Mouse (Mus musculus) midbrain, embryonic 16.5 days (tissue): Measurements from ENCODE around the gene Aven. TPM values are rescaled to one million over a fixed set of nuclear protein-coding genes. Genes with fewer than 3 reads are reported as not detected.

Experiments used
- ATAC-seq: fragments of 200-750 bp; cut with Nextera tagmentation; 2 replicates; pipeline ENCODE4 v1.8.0; 2017; ENCODE audit warnings: moderate TSS enrichment
- H3K27ac ChIP-seq: fragments of 300-500 bp; sonication (generic); 2 replicates; pipeline ENCODE4 v1.5.1; 2014; ENCODE audit warnings: mild to moderate bottlenecking, low read length, mixed read lengths
- H3K27me3 ChIP-seq: fragments of 300-500 bp; sonication (generic); 2 replicates; pipeline ENCODE4 v1.6.1; 2014; ENCODE audit warnings: low read depth, low read length, mixed read lengths; ENCODE audit not compliant: control insufficient read depth, insufficient read depth
- H3K36me3 ChIP-seq: fragments of 300-500 bp; sonication (generic); 2 replicates; pipeline ENCODE4 v1.6.1; 2014; ENCODE audit warnings: mild to moderate bottlenecking, low read length, moderate library complexity, mixed read lengths; ENCODE audit not compliant: control insufficient read depth, insufficient read depth
- H3K4me1 ChIP-seq: fragments of 300-500 bp; sonication (generic); 2 replicates; pipeline ENCODE4 v1.6.1; 2014; ENCODE audit warnings: mild to moderate bottlenecking, low read length, mixed read lengths; ENCODE audit not compliant: control insufficient read depth, insufficient read depth
- H3K4me2 ChIP-seq: fragments of 300-500 bp; sonication (generic); 2 replicates; pipeline ENCODE4 v1.6.1; 2014; ENCODE audit warnings: mild to moderate bottlenecking, low read length, mixed read lengths
- H3K4me3 ChIP-seq: fragments of 300-500 bp; sonication (generic); 2 replicates; pipeline ENCODE4 v1.5.1; 2014; ENCODE audit warnings: low read depth, mild to moderate bottlenecking, low read length, moderate library complexity, mixed read lengths
- H3K9ac ChIP-seq: fragments of 300-500 bp; sonication (generic); 2 replicates; pipeline ENCODE4 v1.6.1; 2014; ENCODE audit warnings: low read depth, low read length, mixed read lengths
- H3K9me3 ChIP-seq: fragments of 300-500 bp; sonication (generic); replicated peaks from 2 replicates; pipeline ENCODE4 v1.6.1; 2014; ENCODE audit warnings: mild to moderate bottlenecking, low read length, mixed read lengths; ENCODE audit not compliant: control insufficient read depth, poor library complexity, severe bottlenecking
- WGBS: fragments of 180-500 bp; shearing (Covaris S2); extraction: QIAGEN DNeasy Blood & Tissue Kit; methylation state at CpG from one replicate; pipeline ENCODE4 v1.1.7; 2014; 5-methylcytosine and 5-hydroxymethylcytosine counted together
- polyA plus RNA-seq: library from polyadenylated mRNA; unstranded; fragments of >200 nt; fragmentation: Nextera tagmentation; extraction: Ambion mirVana; gene quantifications from 2 replicates; pipeline ENCODE4 v1.2.1, GENCODE M21; 2015

The Aven gene
- polyA plus RNA-seq, 1 experiment from 2014 or later = 2.6 TPM

DNA sequence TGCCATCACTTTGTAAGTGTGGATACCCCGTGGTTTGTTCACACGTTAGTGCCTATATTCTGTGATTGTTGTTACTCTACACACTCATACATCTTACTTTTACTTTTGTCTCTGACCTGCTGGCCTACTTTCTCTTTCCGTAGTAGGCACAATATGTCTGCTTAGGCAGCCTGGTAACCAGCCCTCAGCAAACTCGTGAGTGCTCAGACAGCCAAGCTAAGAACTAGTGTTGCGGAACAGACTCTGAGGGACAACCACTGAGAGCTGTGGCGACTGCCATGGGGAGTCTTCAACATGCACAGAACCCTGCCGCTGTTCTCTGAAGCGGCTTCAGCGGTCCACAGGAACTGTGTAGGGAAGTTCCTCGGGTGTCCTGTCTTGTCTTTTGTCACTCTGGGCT, 107.5 kb downstream of the Aven start:
- WGBS = 46% methylated on average over 10 of the region's 10 CpGs
- Histone ChIP-seq H3K9me3 (no peaks in the 10 kb centered on the region), H3K27ac (no peak overlapping the region), H3K36me3 (no peaks in the 10 kb centered on the region), H3K4me1 (no peaks in the 10 kb centered on the region), H3K4me3 (no peak overlapping the region), H3K27me3 (no peaks in the 10 kb centered on the region), H3K4me2 (no peak overlapping the region), H3K9ac (no peak overlapping the region)
- 0 out of 2 replicates have a peak, but pooled peaks have one; percentile 36 for ATAC-seq

DNA sequence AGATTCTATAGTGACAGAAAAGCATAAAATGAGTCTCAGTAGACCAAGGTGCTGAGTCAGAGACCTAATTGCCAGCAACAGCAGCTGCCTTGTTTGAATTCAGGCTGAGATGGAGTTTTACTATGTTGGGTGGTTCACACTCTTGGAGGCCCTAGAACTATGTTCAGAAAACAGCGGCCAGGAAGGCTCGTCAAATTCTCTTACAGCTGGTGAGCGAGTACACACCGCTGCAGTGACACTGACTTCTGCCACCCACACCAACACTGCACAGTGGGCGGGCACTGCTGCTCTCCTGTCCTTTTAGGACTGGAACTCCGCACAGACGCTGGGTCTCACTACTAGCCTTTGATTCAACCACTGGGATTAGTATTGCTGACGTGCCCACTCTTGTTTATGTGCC, 109.7 kb downstream of the Aven start:
- Histone ChIP-seq H3K27ac (no peak overlapping the region), H3K4me1 (no peaks in the 10 kb centered on the region), H3K4me3 (no peak overlapping the region), H3K36me3 (no peaks in the 10 kb centered on the region), H3K9me3 (no peaks in the 10 kb centered on the region), H3K27me3 (no peaks in the 10 kb centered on the region), H3K4me2 (no peak overlapping the region), H3K9ac (no peak overlapping the region)
- ATAC-seq = no peak
- 66% methylated on average over 8 of the region's 8 CpGs for WGBS

DNA sequence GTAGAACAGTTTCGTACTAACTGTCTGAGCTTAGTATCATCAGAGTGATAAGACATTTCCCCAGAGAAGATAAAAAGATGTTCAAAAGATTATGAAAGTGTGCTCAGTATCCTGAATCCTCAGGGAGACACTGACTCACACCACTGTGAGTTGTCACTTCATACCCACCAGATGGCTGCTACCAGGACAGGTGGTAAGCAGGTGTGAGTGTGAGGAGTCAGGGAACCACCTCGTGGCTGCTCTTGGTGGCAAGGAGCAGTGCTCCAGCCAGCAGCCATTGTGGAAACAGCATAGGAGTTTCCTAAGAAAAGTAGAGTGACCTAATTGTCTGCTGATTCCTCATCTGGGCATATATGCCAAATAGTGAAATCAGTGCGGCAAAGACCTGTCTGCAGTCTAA, 113.8 kb downstream of the Aven start:
- H3K36me3 ChIP-seq = no peaks in the 10 kb centered on the region
- ATAC-seq = no peak
- no peak overlapping the region for H3K4me3 ChIP-seq
- no peaks in the 10 kb centered on the region for H3K9me3 ChIP-seq
- H3K27me3 ChIP-seq = no peaks in the 10 kb centered on the region
- no peaks in the 10 kb centered on the region for H3K4me1 ChIP-seq
- 88% methylated on average over 3 of the region's 3 CpGs for WGBS
- H3K4me2 ChIP-seq = no peak overlapping the region
- H3K9ac ChIP-seq = no peak overlapping the region
- no peak overlapping the region for H3K27ac ChIP-seq

DNA sequence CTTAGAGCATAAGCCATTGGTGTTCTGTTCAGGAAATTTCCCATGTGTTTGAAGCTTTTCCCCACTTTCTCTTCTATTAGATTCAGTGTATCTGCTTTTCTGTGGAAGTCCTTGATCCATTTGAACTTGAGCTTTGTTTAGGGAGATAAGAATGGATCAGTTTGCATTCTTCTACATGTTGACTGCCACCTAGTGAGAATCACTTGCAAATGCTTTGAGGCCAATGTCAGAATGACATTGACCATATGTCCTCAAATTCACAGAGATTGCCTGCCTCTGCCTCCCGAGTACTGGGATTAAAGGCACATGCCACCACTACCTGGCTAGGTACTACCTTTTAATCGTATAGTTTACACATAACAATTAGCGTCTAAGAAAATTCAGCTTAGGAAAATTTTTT, 119.9 kb downstream of the Aven start:
- no peak overlapping the region for H3K27ac ChIP-seq
- ATAC-seq = no peak
- 84% methylated on average over 3 of the region's 3 CpGs for WGBS
- no peak overlapping the region for H3K4me2 ChIP-seq
- no peaks in the 10 kb centered on the region for H3K9me3 ChIP-seq
- H3K27me3 ChIP-seq = no peaks in the 10 kb centered on the region
- no peaks in the 10 kb centered on the region for H3K4me1 ChIP-seq
- no peak overlapping the region for H3K4me3 ChIP-seq
- no peak overlapping the region for H3K9ac ChIP-seq
- no peaks in the 10 kb centered on the region for H3K36me3 ChIP-seq

DNA sequence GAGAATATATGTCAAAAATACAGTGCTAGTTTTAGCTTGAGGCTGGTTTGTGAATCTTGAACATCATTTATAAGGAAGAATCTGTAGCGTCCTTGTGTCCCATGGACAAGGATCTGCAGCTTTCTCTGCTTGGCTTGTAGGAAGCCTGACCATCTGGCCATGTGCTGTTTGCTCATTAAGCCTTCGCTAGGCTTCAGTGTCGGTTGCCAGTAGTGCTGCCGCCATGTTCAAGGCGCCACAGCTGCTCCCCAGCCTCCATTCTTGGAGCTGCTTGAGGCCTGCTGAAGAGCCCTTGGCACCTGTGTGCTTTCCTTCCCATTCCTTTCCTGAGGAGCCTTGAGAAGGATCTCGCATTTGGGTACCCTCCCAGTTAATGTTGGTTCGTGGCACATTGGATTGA, 121.6 kb downstream of the Aven start:
- H3K27ac ChIP-seq = no peak overlapping the region
- no peaks in the 10 kb centered on the region for H3K27me3 ChIP-seq
- no peak for ATAC-seq
- no peaks in the 10 kb centered on the region for H3K4me1 ChIP-seq
- H3K4me3 ChIP-seq = no peak overlapping the region
- no peaks in the 10 kb centered on the region for H3K36me3 ChIP-seq
- H3K9ac ChIP-seq = no peak overlapping the region
- no peak overlapping the region for H3K4me2 ChIP-seq
- WGBS = 90% methylated on average over 7 of the region's 7 CpGs
- H3K9me3 ChIP-seq = no peaks in the 10 kb centered on the region

DNA sequence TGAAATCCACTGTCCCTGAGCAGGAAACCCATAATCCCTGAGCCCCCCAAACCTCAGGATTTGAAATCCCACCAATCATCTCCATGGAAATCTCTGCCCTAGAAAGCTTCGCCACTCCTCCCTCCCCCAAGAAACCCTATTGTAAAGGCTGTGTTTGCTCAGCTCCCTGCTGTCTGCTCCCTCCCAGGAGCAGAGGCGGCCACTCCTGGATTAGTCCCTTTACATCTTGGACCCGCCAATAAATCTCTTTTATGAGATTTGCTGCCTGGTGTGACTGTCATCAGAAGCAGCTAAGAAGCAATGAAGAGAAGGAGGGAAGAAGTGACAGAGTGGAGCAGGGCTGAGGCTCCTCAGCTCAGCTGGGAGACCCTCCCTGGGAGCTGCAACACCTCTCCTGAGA, 124.4 kb downstream of the Aven start:
- H3K27me3 ChIP-seq = no peaks in the 10 kb centered on the region
- no peak overlapping the region for H3K4me3 ChIP-seq
- no peak overlapping the region for H3K27ac ChIP-seq
- no peak overlapping the region for H3K4me2 ChIP-seq
- H3K9me3 ChIP-seq = no peaks in the 10 kb centered on the region
- no peaks in the 10 kb centered on the region for H3K4me1 ChIP-seq
- no peak for ATAC-seq
- H3K36me3 ChIP-seq = no peaks in the 10 kb centered on the region
- 13% methylated on average over 3 of the region's 3 CpGs for WGBS
- no peak overlapping the region for H3K9ac ChIP-seq

DNA sequence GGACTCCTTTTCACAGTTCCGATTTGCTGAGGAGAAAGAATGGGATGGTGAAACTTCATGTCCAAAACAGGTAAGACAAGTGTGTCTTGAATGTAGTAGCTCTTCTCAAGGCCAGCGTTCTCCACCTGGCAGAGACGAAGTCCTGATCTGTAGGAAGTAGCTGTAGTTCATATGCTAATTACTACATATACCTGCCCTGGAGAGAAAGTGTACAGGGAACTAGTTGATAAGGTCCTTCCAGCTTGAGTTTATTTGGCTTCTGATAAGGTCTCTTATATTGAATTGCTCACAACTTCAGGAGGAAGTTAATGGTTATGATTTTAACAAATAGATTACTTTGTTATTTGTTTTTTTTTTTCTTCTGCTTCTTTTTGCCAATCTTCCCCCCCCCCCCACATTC, 132.4 kb downstream of the Aven start:
- H3K36me3 ChIP-seq = no peaks in the 10 kb centered on the region
- no peaks in the 10 kb centered on the region for H3K27me3 ChIP-seq
- no peak overlapping the region for H3K27ac ChIP-seq
- no peaks in the 10 kb centered on the region for H3K4me1 ChIP-seq
- no peak for ATAC-seq
- WGBS = 89% methylated on average over 3 of the region's 3 CpGs
- H3K4me2 ChIP-seq = no peak overlapping the region
- no peaks in the 10 kb centered on the region for H3K9me3 ChIP-seq
- no peak overlapping the region for H3K9ac ChIP-seq
- no peak overlapping the region for H3K4me3 ChIP-seq

DNA sequence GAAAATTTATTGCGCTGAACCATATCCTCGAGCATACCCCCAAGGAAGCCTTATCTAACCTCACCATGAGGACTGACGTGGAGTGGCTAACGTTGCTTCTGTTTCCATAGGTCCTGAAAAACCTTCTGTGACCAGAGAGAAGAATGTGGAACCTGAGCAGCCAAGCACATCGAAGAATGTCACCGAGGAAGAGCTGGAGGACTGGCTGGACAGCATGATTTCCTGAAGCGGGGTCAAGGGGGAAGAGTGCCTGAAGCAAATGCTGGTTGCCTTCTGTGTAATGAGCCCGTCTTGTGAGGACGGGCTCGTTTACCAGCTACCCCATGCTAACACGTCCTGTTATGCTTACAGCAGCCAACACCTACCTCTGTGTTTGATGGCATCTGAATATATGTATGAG, 137.9 kb downstream of the Aven start:
- Histone ChIP-seq H3K36me3 (no peaks in the 10 kb centered on the region), H3K9me3 (no peaks in the 10 kb centered on the region), H3K4me2 (no peak overlapping the region), H3K9ac (no peak overlapping the region), H3K27me3 (no peaks in the 10 kb centered on the region), H3K4me1 (no peaks in the 10 kb centered on the region), H3K4me3 (no peak overlapping the region), H3K27ac (no peak overlapping the region)
- ATAC-seq = no peak
- WGBS = 79% methylated on average over 11 of the region's 11 CpGs

DNA sequence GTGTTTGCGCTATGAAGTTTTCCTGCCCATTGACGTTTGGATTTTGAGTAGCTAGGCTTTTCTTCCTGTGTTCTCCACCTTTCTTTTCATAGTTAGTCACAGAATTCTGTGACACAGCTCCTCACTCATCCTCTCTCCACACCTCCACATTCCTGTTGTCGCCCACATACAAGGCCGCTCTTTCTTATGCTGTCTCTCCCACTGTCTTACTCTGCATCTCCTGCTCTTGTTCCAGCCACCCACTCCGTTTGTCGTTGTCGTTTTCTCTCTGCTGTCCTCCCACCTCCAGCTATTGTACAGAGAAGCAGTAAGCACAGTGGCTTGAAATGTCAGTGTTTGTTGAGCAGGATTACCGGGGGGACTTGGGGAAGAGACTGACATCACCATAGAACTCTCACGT, 139.8 kb downstream of the Aven start:
- H3K9ac ChIP-seq = no peak overlapping the region
- H3K27ac ChIP-seq = no peak overlapping the region
- H3K36me3 ChIP-seq = no peaks in the 10 kb centered on the region
- 89% methylated on average over 9 of the region's 9 CpGs for whole genome bisulfite sequencing
- no peaks in the 10 kb centered on the region for H3K27me3 ChIP-seq
- H3K4me1 ChIP-seq = no peaks in the 10 kb centered on the region
- H3K4me3 ChIP-seq = no peak overlapping the region
- no peak overlapping the region for H3K4me2 ChIP-seq
- no peak for ATAC-seq
- H3K9me3 ChIP-seq = no peaks in the 10 kb centered on the region

DNA sequence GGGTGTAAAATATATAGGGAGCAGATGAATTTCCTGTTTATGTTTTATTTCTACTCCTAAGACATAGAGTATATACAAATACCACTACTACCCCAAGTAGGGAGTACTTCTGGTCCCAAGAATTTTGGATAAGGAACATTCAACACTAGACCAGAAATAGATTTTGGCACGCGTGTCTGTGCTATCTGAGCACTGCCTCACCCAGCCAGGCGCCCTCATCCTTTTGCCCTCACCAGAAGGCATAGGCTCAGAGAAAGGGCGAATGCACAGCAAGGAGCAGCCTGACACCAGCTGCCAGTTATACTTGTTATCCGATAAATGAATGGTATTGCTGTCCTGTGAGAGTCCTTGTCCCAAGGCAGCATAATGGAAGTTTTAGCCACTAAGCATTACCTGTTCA, 144.4 kb downstream of the Aven start:
- Histone ChIP-seq H3K27ac (no peak overlapping the region), H3K4me1 (no peaks in the 10 kb centered on the region), H3K4me2 (no peak overlapping the region), H3K27me3 (no peaks in the 10 kb centered on the region), H3K9ac (no peak overlapping the region), H3K36me3 (no peaks in the 10 kb centered on the region), H3K9me3 (no peaks in the 10 kb centered on the region), H3K4me3 (no peak overlapping the region)
- 94% methylated on average over 5 of the region's 5 CpGs for WGBS
- ATAC-seq = no peak
